Mouse (Mus musculus) common myeloid progenitor, adult 5-6 weeks (primary cell): ENCODE measurements around the gene Gpr31b. TPM values are rescaled to one million over a fixed set of nuclear protein-coding genes. Genes with fewer than 3 reads are reported as not detected.
"Not testable (repeated sequence)": the region's sequence is repeated elsewhere in the genome, so short reads cannot be mapped to it uniquely, and the experiment has no call there.

ENCODE experiments used
- ATAC-seq: replicated peaks from 2 replicates; pipeline ENCODE4 v1.8.0; 2016; ENCODE audit warnings: low read depth, mild to moderate bottlenecking, moderate TSS enrichment, inconsistent platforms; ENCODE audit not compliant: poor library complexity, severe bottlenecking
- total RNA-seq: library from RNA; stranded (forward); fragments of 200-1000, 187-1606 nt; gene quantifications from 2 replicates; pipeline ENCODE4 v1.2.3, GENCODE M21; 2017

Gene Gpr31b
- 0.73 TPM in 1 of 2 replicates, not detected in the other for total RNA-seq

DNA sequence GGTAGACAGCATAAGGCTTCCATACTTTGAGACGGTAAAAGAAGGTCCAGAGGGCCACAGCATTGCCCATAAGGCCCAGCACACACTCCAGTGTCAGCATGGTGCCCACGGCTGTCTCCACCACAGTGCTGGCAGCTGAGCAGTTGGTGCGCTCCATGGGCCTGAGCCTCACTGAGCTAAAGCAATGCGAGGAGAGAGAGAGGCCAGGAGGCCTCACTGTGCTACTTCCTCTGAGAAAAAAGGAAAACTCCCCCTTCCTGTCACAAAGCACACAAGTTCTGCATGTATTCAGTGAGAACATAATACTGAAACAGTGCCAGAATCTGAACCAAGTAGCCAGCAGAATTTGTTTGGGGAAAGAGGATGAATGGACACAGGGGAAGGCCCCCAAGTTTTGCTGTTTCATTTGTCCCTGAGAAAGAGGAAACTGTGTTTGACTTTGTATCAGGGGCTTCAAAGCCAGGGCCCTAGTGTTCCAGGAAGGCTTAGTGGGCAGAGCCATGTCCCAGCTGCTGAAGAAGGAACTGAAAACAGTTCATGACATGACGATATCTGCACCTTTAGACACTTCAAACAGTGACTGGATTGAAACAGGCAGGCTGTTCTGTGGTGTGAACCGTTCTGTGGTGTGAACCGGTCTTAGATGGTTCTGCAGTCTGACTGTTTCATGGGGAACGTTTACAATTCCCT, at the start of gene Gpr31b:
Gene Gpr31b (minus strand): TSS at position 173 of the 690 bp plus-strand sequence.
- peak; percentile 79 for ATAC-seq

DNA sequence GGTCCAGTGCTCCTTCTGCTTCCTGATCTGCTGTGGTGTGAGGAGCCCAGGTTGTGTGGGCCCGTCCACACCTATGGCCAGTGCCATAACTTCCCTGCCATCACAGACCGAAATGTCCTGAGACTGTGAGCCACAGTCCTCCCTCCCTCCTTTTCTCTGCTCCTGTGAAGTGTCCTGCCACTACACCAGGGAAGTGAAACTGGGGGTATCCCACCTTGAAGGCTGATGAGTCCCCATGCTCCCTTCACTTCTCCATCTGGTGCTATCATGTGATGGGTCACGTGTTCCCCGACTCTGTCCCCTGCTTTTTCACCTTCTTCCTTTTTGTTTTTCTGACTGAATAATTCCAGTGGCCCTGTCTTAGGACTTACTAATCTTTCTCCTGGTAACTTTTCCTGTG, 40.9 kb upstream of the Gpr31b start:
- peak; percentile 54; the same call in 1 of the 2 replicates for ATAC-seq

DNA sequence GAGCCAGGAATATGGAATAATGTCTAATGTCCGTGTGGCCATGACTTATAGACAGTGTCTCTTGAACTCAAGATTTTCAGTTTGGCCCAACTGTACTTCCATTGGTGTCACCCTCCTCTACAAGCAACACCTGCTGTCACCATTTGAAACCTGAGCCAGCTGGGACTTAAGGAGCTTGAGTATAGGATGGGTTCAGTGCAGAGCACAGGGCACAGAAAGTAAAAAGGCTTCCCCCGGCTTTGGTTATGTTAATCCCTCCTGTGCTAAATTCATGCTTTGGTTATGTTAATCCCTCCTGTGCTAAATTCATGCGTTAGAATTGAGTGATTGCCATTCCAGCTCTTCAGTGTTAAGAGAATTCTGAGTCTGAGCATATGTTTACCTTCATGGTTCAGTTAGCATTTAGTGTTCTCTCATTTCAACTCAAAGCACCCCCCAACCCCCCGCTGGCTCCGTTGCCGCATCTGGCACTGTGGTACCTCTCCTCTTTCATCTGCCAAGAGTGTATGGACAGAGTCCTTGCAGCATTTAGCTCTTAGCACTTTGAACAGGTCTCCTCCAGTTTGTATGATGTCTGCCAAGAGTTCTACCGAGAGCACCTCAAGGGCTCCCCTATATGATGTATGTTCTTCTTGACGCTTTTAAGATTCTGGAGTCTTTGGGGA, 40.1 kb upstream of the Gpr31b start:
- not testable (repeated sequence) for ATAC-seq

DNA sequence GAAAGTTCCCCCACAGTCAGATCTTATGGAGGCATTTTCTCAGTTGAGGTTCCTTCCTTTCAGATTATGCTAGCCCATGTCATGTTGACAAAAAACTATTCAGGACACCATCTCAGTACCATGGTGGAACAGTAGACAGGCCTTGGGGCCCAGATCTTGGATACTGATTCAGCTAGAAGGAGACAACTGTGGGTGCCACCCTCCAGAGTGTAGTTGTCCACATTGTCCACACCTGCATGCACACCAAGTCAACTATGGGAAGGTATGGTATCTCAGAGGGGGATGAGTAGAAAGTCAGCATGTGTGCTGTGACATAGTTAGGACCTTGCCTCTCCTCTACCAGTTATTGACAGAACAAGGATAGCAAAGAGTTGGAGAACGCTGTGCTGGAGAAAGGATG, 39.4 kb upstream of the Gpr31b start:
- not testable (repeated sequence) for ATAC-seq

DNA sequence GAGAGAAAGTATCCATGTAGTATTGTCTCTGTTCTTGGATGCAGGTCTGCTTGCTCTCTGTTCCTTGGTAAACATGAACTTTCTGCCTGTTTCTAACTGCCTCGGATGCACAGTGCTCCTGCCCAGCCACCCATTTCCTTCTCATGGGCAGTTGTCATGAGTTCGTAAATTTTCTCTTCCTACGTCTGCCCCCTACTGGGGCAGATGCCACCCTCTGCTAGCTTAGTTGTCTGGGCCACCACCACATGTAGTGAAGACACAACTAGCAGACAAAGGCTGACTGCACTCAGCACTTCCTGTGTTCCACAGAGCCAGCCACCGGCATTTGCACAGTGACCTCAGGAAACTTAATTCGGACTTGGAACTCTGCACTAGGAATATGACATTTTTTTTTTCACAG, 17.1 kb upstream of the Gpr31b start:
- ATAC-seq, result peak; percentile 74

DNA sequence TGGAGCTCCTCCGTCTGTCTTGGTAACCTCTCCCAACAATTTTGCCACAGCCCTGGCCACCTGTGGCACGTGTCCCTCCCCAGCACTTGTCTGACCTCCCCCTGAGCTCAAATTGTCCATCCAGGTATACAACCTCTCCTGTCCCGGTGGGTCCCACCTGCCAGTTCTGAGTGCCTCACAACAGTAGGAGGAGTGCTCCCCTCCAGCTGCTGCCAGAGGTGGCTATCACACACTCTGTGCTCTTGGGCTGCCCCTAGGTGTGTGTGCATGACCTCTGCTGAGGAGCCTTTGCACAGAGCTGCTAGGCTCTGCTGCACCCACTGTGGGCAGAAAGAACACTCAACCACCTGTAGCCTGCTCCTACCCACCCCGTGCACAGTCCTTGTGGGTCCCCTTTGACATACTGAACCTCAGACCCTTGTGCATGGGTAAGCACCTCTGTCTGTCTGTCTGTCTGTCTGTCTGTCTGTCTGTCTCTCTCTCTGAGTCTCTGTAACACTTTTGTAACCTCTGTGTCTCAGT, 15.8 kb upstream of the Gpr31b start:
- ATAC-seq, result not testable (repeated sequence)

DNA sequence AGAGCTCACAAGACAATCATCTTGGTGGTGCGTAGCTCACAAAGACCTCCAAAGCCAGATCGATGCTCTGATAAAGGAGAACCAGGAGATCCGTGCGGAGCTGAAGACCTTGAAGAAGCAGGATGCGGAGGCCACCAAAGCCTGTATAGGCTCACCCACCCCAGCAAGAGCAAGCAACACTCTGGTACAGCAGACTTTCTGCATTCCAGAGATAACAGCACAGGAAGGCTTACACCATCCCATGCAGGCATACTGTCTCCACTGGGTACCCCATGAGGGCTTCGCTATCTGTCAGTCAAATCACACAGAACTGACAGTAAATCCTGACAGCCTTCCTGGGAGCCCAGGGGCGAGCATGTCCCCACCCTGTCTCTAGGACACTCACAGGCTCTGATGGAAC, 10.8 kb upstream of the Gpr31b start:
- not testable (repeated sequence) for ATAC-seq

DNA sequence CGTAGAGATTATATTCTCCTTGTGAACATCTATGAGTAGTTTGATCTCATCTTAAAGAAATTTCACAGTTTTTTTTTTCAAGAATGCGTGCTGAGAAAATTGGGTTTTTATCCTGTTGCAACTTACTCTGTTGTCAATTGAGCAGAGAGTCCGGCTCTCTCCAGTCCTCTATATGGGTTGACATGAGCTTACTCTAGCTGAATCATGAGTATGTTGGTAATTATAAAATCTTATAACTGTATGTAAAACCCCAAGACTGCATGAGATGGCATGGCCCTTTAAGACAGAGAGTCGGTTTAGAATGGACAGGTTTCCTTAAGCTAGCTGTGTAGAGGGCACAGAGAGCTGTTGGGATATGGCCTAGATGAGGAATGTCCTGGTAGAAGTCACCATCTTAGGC, 8.7 kb upstream of the Gpr31b start, which contains the start of gene Tcp10b:
Gene Tcp10b (plus strand): TSS at position 301 of the 400 bp plus-strand sequence.
- not testable (repeated sequence) for ATAC-seq

DNA sequence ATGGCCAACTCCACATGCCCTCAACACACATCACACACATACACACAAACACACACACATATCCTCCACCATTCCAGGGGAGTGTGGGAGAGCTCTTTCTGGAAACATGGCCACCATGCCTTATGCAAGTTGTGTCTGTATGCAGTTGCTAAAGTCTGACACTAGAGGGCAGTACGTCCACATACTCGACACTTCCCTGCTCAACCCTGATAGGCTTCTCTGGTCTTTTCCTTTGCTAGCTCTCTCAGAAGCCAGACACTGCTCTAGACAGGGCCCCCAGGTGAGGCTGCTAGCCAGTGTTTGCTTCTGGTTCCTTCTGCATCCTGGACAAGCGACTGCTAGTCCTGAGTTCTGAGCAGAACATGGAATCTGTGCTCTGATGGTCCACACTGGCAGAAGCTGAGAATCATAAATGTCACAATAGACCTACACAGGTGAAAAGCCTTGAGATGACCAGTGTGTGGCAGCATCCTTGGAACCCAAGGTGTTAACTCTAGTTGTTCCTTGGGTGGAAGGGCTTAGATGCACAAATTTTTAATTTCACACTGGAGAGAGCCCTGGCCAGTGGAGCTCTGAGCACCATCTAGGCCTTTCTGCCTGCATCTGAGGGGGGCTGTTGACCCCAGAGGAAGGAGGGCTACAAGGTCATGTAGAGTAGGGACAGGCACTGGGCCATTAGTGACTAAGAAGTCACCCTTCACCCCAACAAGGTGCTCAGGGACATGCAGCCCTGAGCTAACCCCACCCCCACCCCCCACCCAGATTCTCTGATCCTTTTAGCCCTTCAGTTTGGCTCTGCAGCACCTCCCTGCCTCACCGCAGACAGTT, 8.0 kb downstream of the Gpr31b start:
- peak; percentile 92 for ATAC-seq

DNA sequence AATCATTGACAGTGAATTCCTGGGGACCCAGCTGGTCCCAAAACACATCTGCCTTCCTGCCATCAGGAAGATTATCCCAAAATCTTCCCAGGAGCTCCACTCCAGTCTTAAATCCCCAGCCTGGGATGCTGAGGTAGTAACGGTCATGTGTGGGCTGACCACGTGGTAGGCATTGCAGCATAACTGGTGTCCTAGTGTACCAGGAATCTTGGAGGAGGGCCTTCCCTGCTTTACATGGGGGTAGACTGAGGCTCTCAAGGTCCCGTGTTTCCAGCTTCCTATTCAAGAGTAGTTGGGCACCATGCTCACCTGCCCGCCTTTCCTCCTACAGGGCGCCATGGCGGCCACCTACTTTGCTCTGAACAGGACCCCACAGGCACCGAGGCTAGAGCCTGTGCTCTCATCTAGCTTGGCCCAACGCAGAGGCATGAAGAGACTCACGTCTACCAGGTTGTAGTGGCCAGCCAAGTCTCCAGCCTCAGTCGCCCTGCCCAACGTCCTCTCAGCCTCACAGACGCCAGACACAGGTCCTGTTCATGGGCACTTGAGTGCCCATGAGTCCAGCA, 15.4 kb downstream of the Gpr31b start:
- 0 out of 2 replicates have a peak, but pooled peaks have one; percentile 15 for ATAC-seq

DNA sequence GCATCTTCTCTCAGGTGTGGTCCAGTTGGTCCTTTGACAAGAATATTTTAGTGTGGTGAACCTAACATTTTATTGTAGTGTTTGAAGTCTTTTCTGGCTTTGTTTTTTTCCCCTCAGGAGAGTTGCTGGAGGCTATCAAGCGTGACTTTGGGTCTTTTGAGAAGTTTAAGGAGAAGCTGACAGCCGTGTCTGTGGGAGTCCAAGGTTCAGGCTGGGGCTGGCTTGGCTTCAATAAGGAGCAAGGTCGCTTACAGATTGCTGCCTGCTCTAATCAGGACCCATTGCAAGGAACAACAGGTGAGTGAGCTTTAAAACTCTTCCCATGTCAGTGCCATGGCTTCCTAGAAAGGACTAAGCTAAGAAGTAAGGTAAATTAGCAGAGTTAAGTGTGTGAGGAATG, 38.8 kb downstream of the Gpr31b start:
- no peak for ATAC-seq

DNA sequence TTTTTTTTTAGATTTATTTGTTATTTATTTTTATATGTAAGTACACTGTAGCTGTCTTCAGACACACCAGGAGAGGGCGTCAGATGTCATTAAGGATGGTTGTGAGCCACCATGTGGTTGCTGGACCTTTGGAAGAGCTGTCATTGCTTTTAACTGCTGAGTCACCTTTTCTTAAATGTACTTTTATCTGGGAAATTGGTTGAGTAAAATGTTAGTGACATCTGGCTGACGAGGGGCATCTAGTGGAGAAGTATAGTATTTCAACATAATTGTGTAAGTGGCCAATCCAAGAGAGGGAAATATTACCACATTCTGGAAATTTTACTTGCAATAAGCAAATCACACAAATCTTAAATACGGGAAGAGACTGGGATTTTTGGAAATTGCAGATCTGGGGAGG, 42.2 kb downstream of the Gpr31b start:
- ATAC-seq, result peak; percentile 64

DNA sequence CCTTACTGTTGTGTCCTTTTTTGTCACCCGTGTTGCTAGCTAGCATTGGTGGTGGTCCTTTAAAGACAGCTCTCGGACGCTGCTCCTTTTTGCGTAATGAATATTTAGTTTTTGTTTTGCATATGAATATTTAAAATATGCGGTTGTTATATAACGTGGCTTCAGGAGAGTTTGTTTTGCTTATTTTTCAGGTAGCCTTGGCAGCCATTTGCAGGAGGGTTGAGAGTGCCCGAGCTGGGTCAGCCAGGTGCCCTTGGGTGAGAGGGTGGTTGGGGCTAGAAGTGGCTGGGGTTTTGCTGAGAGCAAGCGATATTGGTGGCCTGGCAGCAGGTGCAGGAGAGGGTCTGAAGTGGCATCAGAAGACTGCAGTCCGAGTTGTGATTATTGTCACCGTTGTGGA, 43.6 kb downstream of the Gpr31b start:
- ATAC-seq, result no peak

DNA sequence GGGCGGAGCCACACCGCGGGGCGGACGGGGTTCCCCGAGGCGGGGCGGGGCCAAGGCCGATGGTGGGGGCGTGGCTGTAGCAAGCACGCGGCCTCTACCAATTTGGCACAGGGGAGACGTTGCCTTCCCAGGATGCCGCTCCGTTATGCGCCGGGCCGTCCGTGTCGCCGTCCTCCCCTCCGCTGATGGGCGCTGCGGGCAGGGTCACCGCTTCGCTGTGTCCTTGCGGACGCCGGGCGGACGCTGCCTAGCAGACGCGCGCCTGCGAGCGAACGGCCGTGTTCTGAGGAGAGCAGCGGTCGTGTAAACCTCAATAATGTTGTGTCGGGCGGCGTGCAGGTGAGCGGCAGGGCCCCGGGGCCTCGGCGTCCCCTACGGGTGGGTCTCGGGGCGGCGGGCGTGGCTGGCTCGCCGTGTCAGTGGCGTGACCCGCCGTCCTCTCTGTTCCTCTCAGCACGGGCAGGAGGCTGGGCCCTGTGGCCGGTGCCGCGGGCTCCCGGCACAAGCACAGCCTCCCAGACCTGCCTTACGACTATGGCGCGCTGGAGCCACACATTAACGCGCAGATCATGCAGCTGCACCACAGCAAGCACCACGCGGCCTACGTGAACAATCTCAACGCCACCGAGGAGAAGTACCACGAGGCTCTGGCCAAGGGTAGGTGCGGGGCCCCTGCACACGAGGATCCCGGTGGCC, 44.2 kb downstream of the Gpr31b start:
- ATAC-seq, result peak; percentile 94

DNA sequence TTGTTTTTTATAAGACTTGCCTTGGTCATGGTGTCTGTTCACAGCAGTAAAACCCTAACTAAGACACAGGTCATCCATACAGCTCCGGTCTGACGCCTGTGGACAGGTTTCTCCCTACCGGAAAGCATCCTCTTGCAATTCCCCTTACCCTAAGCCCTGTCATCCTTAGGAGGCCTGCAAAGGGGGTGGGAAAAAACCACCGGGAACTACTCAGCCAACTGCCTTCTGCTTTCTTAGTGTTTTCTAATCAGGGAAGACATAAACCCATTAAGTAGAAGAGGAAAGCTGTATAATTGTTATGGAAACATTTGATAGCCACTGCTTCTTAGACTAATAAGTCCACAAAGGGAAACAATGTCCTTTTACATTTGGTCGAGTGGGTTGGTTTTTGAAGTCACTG, 45.1 kb downstream of the Gpr31b start:
- ATAC-seq, result no peak

DNA sequence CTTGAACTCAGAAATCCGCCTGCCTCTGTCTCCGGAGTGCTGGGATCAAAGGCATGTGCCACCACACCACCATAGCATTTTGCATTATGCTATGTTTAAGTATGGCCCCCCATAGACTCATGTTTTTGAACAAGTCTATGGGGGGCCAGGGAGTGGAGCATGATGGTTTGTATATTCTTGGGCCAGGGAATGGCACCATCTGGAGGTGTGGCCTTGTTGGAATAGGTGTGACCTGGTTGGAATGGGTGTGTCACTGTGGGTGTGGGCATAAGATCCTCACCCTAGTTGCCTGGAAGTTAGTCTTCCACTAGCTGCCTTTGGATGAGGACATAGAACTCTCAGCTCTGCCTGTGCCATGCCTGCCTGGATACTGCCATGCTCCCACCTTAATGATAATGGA, 45.5 kb downstream of the Gpr31b start, which contains the start of gene Sod2:
Gene Sod2 (plus strand): TSS at position 301 of the 400 bp plus-strand sequence.
- not testable (repeated sequence) for ATAC-seq

DNA sequence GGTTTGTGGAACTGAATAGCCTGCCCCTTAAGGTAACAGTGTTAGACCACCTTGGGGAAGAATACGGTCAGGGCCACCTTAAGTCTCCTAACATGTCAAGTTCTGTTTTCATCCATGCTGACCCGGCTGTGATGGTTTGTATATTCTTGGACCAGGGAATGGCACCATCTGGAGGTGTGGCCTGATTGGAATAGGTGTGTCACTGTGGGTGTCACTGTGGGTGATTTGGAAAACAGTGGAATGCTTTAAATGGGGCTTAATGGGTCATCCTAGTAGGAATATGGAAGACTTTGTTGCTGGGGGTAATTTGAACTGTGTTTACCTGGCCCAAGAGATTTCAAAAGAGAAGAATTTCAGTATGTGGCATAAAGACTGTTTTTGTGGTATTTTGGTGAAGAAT, 47.7 kb downstream of the Gpr31b start:
- ATAC-seq, result not testable (repeated sequence)

DNA sequence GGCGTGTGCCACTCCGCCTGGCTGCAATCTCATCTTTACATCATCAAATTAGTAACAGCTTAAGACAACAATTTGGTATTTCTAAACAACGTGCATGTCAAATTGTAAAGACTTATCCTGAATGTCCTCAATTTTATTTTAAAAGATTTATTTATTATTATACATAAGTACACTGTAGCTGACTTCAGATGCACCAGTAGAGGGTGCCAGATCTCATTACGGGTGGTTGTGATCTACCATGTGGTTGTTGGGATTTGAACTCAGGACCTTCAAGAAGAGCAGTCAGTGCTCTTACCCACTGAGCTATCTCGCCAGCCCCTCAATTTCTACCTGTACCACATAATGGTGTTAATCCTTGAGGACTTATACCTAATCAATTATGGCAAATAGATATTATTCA, 49.9 kb downstream of the Gpr31b start:
- not testable (repeated sequence) for ATAC-seq
